Mouse (Mus musculus): Measurements from ENCODE around the gene Apopt1.
"Not testable (repeated sequence)": the region's sequence is repeated elsewhere in the genome, so short reads cannot be mapped to it uniquely, and the experiment has no call there.

Gene Apopt1

GRCm38 (mm10) chr12:111705186-111705973 lies 7.7 kb upstream of the Apopt1 start:
- DNase-seq (ENCODE audit: low spot score in 2 of 2) = no peak

GRCm38 (mm10) chr12:111708181-111708580 lies 4.9 kb upstream of the Apopt1 start:
- DNase-seq (ENCODE audit: low spot score in 2 of 2) = no peak

- no peak for DNase-seq (ENCODE audit: low spot score in 2 of 2)
Observed at GRCm38 (mm10) chr12:111710091-111710490, 3.0 kb upstream of the Apopt1 start.

GRCm38 (mm10) chr12:111712476-111712875 lies 585 bp upstream of the Apopt1 start:
- no peak for DNase-seq (ENCODE audit: low spot score in 2 of 2)

- not testable (repeated sequence) for DNase-seq (ENCODE audit: low spot score in 2 of 2)
Observed at GRCm38 (mm10) chr12:111713880-111714279, 819 bp downstream of the Apopt1 start.

GRCm38 (mm10) chr12:111716505-111716904 lies 3.4 kb downstream of the Apopt1 start:
- no peak for DNase-seq (ENCODE audit: low spot score in 2 of 2)

GRCm38 (mm10) chr12:111718656-111719055 lies 5.6 kb downstream of the Apopt1 start:
- DNase-seq (ENCODE audit: low spot score in 2 of 2) = no peak

GRCm38 (mm10) chr12:111720222-111720621 lies 7.2 kb downstream of the Apopt1 start:
- no peak for DNase-seq (ENCODE audit: low spot score in 2 of 2)

GRCm38 (mm10) chr12:111722654-111723053 lies 9.6 kb downstream of the Apopt1 start:
- DNase-seq (ENCODE audit: low spot score in 2 of 2) = no peak

- no peak for DNase-seq (ENCODE audit: low spot score in 2 of 2)
Observed at GRCm38 (mm10) chr12:111724638-111725337, 11.7 kb downstream of the Apopt1 start.

- no peak for DNase-seq (ENCODE audit: low spot score in 2 of 2)
Observed at GRCm38 (mm10) chr12:111725338-111726121, 12.5 kb downstream of the Apopt1 start.

GRCm38 (mm10) chr12:111726122-111726463 lies 13.0 kb downstream of the Apopt1 start:
- no peak for DNase-seq (ENCODE audit: low spot score in 2 of 2)

- DNase-seq (ENCODE audit: low spot score in 2 of 2) = no peak
Observed at GRCm38 (mm10) chr12:111727956-111728355, 14.9 kb downstream of the Apopt1 start.

GRCm38 (mm10) chr12:111731822-111732807 lies 19.1 kb downstream of the Apopt1 start:
- peak; percentile 76 to 81 for DNase-seq (ENCODE audit: low spot score in 2 of 2)

- DNase-seq (ENCODE audit: low spot score in 2 of 2) = no peak
Observed at GRCm38 (mm10) chr12:111732921-111733320, 19.9 kb downstream of the Apopt1 start.

GRCm38 (mm10) chr12:111734912-111735311 lies 21.9 kb downstream of the Apopt1 start:
- DNase-seq (ENCODE audit: low spot score in 2 of 2) = no peak

- not testable (repeated sequence) for DNase-seq (ENCODE audit: low spot score in 2 of 2)
Observed at GRCm38 (mm10) chr12:111736676-111737075, 23.6 kb downstream of the Apopt1 start.

- no peak for DNase-seq (ENCODE audit: low spot score in 2 of 2)
Observed at GRCm38 (mm10) chr12:111737370-111737769, 24.3 kb downstream of the Apopt1 start.

- DNase-seq (ENCODE audit: low spot score in 2 of 2) = peak in 1 of 2 experiments; percentile 54
Observed at GRCm38 (mm10) chr12:111738754-111739153, 25.7 kb downstream of the Apopt1 start.

GRCm38 (mm10) chr12:111741338-111741737 lies 28.3 kb downstream of the Apopt1 start:
- no peak for DNase-seq (ENCODE audit: low spot score in 2 of 2)

- DNase-seq (ENCODE audit: low spot score in 2 of 2) = no peak
Observed at GRCm38 (mm10) chr12:111743419-111743818, 30.4 kb downstream of the Apopt1 start.
